Mouse (Mus musculus): ENCODE results near the gene Zmynd10. TPM values are rescaled to one million over a fixed set of nuclear protein-coding genes. Genes with fewer than 3 reads are reported as not detected.
A peak's percentile ranks its signal among the peaks of the same experiment; 100 is the strongest.

Gene Zmynd10
- total RNA-seq (2021) = not detected
- long read RNA-seq, experiment 1 = 0 reads
- long read RNA-seq, experiment 2, partial matches to known transcripts = 1 of 1 reads
- long read RNA-seq, experiment 2, other reads (novel, unspliced or antisense) = 0 of 1 reads

DNA sequence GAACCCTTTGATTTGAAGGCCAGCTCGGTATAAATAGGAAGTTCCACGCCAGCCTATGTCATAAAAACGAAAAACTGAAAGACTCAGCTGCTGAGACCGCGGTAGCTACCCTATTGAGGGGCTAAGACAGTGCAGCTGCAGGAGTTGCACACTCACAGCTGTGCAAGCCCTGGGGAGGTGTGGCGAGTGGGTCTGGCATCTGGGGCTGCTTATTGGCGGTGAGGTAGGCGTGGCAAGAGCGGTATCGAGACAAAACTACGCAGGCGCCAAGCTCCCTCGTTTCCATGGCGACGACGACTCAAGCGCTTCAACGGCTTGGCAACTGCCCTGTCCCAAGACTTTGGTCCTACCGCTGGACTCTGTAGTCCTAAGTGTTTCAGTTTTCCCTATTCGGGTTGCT, at the start of gene Zmynd10:
Gene Zmynd10 (plus strand): TSS at position 273 of the 400 bp plus-strand sequence.
- DNase-seq = peak; percentile 93

DNA sequence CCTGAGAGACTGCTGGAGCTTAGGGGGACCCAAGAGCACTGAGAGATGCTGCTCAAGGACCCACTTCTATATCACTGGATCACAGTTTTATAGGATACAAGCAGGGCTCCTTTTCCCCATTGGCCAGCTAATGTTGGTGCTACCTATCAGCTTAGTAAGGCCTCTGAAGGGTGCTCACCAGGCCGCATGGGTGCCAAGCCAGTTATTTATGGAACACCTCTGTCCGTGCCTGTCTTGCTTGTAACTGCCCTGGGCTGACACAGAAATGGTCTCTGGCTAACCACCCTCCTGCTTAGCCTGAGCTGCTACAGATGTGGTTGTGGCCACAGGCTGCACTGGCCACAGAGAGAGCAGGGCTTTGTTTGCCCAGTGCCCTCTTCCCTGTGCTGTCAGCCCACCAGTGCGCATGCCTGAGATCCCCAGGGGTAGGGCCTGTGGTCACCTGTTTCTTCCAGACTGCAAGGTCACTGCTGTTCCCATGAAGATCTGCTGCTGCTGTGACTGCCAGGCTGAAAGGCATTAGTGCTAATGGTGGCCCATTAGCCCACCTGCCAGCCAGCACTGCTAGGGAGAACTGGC, 46.3 kb upstream of the Zmynd10 start:
- no peak for DNase-seq

DNA sequence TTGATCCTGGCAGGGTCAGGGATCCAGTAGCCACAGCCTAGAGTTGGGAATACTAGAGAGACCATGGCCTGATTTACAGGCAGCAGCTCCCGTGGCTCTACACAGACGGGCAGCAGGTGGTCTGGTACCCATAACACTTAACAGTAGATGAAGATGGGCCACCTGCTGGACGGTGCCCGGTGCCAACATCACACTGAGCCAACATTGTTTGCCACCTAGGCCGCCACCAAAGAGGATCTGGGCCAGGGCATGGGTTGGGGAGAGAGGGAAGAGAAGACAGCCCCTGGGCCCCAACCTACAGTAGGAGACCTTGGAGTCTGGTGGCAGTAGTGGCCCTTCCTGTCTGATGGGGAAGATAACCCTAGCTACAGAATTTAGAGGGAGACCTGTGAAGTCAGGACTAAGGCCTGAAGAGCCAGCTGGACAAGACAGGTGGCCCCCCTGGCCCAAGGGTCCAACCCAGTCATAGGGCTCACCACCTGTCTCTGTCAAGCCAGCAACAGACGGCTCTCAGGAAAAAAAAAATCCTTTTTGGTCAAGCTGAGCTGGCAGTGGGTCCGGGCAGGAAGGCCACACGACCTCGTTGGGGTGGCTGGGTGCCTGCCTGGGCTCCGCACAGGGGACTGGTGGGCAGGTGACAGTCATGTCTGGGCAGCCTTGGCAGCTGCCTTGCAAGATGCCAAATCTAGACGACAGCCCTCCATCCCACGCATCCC, 44.8 kb upstream of the Zmynd10 start:
- DNase-seq = no peak

GRCm38 (mm10) chr9:107504662-107505537, 42.2 kb upstream of the Zmynd10 start:
- peak; percentile 48 for DNase-seq

GRCm38 (mm10) chr9:107508266-107508665, 38.8 kb upstream of the Zmynd10 start:
- DNase-seq = no peak

DNA sequence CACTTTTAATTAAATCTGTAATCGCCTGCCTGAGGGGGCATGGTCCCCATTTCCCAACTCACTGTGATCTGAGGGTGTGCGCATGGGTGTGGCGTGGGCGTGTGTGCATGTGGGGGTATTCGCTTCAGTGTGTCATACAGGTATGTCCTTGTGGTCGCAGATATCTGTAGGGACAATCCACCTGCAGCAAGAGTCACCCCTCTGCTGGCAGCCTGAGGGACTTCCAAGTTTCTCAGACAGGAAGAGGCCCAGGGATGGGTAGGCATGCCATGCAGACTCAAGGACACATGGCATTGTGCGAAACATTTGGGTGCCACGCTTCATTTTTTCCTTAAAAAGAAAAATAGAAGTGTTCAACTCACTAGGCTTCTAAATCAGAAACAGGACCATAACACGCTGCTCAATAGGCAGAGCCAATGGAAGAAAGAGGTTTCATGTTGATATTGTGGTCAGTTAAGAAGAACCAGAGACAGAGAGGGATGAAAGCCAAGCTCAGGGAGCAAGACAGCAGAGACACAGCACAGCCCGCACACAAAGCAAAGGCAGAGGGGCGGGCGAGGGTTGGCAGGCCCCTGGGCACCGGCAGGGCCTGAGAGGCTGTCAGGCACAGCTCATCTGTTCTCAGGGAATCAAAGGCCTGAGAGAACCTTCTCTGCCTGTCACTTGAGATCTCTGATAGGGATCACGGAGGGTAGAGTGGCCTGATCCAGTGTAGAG, 36.6 kb upstream of the Zmynd10 start:
- DNase-seq = no peak

DNA sequence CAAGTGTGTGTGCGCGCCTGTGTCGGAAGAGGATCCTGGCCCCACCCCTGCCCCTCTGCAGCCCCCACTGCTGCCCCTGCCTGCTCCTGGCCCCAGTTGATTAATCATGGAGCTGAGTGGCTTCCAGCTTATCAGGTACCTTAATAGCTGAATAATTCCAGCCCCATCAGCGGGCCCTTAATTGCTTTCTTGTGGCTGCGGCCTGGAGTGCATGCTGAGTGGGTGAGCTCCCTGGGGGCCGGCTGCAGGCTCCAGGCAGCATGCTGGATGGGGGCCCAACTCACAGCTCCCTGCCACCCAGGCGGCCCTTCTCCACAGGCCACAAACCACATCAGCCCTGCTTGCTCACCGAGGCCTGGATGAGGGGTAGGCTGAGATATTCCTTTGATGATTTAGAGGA, 35.7 kb upstream of the Zmynd10 start:
- no peak for DNase-seq

- no peak for DNase-seq
Measured at GRCm38 (mm10) chr9:107512326-107512725, 34.8 kb upstream of the Zmynd10 start.

- peak; percentile 91 for DNase-seq
Measured at GRCm38 (mm10) chr9:107514303-107514955, 32.7 kb upstream of the Zmynd10 start.

DNA sequence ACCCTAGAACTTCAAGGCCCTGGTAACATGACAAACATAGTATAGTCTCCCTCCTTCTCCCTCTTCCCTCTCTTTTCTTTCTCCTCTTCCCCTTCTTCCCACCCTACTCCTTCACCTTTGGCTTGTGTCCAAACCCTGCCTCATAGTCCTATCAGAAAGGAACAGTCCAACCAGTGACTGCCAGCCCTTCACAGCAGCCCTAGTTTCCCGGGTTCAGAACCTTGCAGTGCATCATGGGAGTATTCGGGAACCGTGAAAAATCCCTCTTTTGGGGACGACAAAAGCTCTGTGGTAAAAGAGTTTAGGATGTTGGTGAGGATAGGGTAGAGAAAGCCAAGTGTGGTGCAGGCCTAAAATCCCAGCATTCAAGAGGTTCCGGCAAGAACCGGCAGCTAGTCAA, 26.8 kb upstream of the Zmynd10 start:
- DNase-seq = no peak

DNA sequence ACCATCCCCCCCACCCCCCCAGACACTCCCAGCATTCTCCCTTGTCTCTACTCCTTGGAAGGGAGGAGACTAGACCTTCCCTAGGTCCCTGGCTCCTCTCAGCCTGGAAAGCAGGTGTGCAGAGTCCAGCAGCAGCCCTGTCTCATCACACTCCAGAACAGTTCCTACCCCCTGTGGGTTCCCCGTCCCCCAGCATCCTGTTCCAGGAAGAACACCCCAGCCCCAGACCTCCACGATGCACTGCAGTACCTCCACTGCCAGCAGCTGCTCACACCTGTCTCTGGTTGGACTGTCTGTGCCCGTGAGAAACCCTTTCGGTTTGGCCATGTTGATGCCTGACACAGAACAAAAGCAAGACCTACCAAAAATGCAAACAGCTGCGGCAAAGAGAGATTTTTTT, 25.9 kb upstream of the Zmynd10 start:
- no peak for DNase-seq

- DNase-seq = peak; percentile 65
Measured at GRCm38 (mm10) chr9:107521711-107522399, 25.2 kb upstream of the Zmynd10 start.

DNA sequence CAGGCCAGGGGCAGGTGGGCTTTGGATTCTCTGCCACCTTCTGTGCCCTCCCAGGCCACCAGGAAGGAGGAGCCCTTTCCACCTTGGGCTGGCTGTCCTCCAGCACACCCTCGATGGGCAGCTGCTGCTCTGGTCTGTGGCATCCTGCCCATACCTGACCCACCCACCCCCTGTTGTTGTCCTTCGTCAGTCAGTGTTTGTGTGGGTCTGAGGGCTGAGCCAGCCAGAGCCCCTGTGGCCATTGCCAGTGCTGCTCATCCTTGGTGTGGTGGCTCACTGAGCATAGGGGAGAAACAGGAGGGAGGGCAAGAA, 24.7 kb upstream of the Zmynd10 start:
- DNase-seq = no peak

GRCm38 (mm10) chr9:107526198-107527026, 20.7 kb upstream of the Zmynd10 start:
- DNase-seq = peak; percentile 91

- DNase-seq = peak; percentile 92
Measured at GRCm38 (mm10) chr9:107533791-107534407, 13.2 kb upstream of the Zmynd10 start, which contains the start of gene Tmem115. Gene Tmem115, plus strand, starts transcription at chr9:107533945.

GRCm38 (mm10) chr9:107534408-107535202, 12.5 kb upstream of the Zmynd10 start:
- DNase-seq = peak; percentile 58

DNA sequence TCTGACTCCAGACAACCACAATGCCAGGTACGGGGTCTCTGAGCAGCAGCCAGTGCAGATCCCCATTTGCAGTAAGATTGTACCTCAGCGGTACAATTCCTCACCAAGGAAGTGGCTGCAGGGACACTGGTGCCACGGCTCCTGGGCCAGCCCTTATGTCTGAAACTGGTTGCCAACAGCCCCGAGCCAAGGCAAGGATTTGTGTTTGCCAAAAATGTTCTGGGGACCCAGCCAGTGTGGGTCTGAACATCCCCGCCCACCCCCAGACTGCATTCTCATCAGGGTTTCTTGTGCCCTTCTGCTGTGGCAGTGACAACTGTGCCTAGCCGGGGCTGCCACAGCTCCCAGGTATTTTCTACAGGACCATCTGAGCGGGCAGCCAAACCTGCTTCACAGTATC, 8.9 kb upstream of the Zmynd10 start:
- DNase-seq = no peak

DNA sequence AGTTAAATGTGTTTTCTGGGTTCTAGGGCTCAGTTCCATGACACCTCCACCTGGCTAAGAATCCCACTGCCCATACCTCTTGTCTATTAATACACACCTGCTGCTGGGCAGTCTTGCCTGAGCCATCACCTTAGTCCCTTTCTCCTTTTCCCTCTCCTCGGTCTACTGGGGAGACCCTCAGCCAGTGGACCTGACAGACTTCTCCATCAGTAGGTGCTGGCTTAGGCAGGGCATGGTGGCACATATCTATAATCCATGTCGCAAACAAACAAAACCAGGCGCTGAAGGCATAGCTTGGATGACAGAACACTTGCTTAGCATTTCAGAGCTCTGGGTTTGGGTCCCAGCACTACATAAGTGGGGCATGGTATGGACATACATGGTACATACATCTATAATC, 8.4 kb upstream of the Zmynd10 start:
- no peak for DNase-seq

- no peak for DNase-seq
Measured at GRCm38 (mm10) chr9:107539940-107540339, 7.2 kb upstream of the Zmynd10 start.

All from adrenal gland, postnatal 10 days (tissue).